Mouse (Mus musculus) small intestine, adult 10 weeks (tissue): ENCODE data around the gene Nbeal2. TPM values are rescaled to one million over a fixed set of nuclear protein-coding genes. Genes with fewer than 3 reads are reported as not detected.

ENCODE experiments used
- polyA plus RNA-seq: library from polyadenylated mRNA; stranded (reverse); fragments of 350-450 nt; fragmentation: Illumina TruSeq; extraction: RNeasy Lipid Tissue Mini Kit (QIAGEN cat#74804); gene quantifications from one replicate; pipeline ENCODE4 v1.2.3, GENCODE M21; 2014; ENCODE audit warnings: low replicate concordance

The Nbeal2 gene
- polyA plus RNA-seq, result not detected

DNA sequence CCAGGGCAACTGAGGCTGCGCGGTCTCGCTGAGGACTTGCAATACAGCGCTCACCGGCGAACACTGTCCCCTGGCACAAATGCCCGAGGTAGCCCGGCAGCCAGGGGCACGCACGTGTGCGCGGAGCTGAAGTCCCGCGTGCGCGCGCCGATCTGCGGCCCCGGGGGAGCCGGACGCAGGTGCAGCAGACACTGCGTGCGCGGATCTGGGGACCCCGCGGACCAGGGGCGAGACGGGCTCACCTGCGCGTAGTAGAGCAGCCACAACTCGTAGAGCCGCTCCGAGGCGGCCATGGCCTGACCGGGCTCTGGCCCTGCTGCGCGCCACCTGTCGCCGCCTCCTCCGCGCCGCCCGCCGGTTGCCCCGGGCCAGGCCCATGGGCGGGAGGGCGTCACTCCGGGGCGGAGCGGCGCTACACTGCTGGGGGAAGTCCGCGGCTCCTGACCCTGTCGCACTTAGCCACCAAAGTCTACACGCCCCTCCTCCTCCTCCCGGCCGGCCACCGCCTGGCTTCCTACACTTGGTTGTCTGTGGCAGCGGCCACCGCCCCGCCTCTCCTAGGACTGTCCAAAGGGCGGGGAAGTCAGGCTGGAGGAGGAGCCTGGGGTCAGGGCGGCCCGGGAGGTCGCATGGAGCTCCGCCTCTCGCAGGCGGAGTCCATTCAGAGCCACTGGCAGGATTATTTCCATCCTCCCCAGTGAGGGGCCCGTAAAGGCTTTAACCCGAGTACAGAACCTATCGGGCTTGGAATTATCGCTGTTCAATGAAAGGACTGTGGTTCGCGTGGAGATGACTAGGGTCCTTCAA lies at the start of gene Nbeal2:
Gene Nbeal2 (minus strand): TSS at position 507 of the 807 bp plus-strand sequence.

DNA sequence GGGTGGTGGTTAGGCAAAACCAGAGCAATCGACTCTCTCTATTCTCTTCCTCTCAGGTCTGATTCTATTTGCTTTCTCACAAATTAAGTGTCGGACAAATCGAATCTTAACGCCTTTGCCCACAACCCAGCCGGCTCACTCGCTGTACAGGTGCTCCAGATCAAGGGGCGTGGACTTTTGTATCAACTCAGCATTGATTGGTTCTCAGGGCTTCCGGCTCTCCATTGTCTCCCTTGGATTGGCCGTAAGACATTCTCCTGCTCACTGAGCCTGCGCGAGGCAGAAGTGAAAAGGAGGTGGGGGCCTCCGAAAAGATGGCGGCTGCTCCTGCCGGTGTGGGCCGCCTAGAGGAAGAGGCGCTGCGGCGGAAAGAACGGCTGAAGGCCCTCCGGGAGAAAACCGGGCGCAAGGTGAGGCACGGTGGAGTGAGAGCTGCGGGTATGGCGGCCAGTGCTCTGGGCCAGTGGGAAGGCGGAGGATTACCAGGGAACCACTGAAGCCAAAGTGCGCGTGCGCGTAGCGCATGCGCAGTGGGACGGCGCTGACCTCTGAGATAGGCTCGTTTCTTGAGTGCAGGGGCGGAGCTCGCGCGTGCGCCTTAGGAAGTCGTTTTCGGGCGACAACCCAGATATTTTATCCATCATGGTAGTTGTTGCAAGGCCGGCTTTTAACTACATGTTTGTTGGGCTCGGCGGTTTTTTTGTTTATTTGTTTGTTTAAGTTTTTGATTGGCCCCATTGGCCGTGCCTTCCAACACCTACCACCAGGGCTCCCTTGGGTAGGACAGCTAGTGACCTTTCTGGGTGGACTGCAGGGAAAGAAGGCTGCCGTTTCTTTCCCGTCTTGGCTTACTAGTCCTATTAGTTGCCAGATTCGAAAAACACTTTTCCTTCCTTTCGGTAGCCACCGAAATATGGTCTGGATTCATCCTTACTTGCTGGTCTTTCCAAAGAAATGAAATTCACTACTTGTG lies 2.6 kb upstream of the Nbeal2 start, which contains the start of gene Ccdc12:
Gene Ccdc12 (plus strand): TSS at position 255 of the 973 bp plus-strand sequence.

DNA sequence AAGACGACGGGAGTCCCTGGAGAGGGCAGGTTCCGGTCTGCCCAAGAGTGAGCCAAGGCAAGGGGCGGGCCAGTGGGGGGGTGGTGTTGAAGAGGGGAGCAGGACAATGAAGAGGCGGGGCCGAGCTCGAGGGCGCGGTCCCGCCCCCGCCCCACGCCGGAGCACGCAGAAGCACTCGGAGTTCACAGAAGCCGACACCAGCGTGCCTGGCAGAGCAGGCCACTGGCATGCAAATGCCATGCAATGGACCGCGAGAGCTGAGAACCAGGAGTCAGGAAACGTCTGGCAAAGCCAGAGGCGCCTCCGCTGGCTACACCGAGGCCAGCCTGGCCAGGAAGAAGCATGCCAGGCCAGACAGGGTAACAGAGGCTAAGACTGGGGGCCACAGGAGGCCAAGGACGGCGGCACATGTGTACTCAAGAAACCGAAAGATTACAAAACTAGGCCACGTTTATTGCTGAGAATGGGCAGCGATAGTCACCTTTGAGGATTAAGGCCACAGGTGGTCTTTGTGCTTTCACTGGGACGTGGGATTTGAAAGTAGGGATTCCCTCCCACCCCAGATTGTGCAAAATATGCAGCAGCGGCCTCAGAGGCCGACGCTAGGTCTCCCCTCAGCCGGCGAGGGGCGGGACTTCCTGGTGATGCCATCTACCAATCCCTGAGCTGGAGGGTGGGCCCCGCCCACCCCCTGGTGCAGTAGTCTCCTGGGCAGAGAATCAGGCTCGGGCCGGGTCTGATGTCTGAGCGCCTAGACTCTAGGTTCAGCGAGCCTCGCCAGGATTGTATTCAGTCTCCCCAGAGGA lies 29.4 kb downstream of the Nbeal2 start, which contains the start of gene Nradd:
Gene Nradd (minus strand): TSS at position 92 of the 806 bp plus-strand sequence.

Other genes with a start within 250 kb of the Nbeal2 start
- gene Ptpn23, start 245.9 kb downstream of the Nbeal2 start, polyA plus RNA-seq, result 0.33 TPM
- gene Ngp, start 234.4 kb downstream of the Nbeal2 start, polyA plus RNA-seq, result not detected
- gene Klhl18, start 177.5 kb downstream of the Nbeal2 start, polyA plus RNA-seq, result 5.6 TPM
- 0.56 TPM for gene Kif9, start 177.2 kb downstream of the Nbeal2 start, polyA plus RNA-seq
- gene Setd2, start 121.6 kb downstream of the Nbeal2 start, polyA plus RNA-seq, result 56.1 TPM
- gene Nradd, start 29.7 kb downstream of the Nbeal2 start, polyA plus RNA-seq, result 0.63 TPM
- not detected for gene Ccdc12, start 2.3 kb upstream of the Nbeal2 start, polyA plus RNA-seq
- not detected for gene Myl3, start 87.7 kb upstream of the Nbeal2 start, polyA plus RNA-seq
- gene Pth1r, start 93.0 kb upstream of the Nbeal2 start, polyA plus RNA-seq, result not detected
- not detected for gene Prss42, start 144.0 kb upstream of the Nbeal2 start, polyA plus RNA-seq
- not detected for gene Prss44, start 159.8 kb upstream of the Nbeal2 start, polyA plus RNA-seq
- gene Prss43, start 172.5 kb upstream of the Nbeal2 start, polyA plus RNA-seq, result not detected
- gene Prss45, start 180.4 kb upstream of the Nbeal2 start, polyA plus RNA-seq, result not detected
- gene Prss46, start 190.3 kb upstream of the Nbeal2 start, polyA plus RNA-seq, result not detected
- gene Prss50, start 203.8 kb upstream of the Nbeal2 start, polyA plus RNA-seq, result not detected
- gene Als2cl, start 225.7 kb upstream of the Nbeal2 start, polyA plus RNA-seq, result 3.1 TPM
- gene Tmie, start 226.0 kb upstream of the Nbeal2 start, polyA plus RNA-seq, result 0.74 TPM